Mouse (Mus musculus): ENCODE results near the gene Slamf8.

DNA sequence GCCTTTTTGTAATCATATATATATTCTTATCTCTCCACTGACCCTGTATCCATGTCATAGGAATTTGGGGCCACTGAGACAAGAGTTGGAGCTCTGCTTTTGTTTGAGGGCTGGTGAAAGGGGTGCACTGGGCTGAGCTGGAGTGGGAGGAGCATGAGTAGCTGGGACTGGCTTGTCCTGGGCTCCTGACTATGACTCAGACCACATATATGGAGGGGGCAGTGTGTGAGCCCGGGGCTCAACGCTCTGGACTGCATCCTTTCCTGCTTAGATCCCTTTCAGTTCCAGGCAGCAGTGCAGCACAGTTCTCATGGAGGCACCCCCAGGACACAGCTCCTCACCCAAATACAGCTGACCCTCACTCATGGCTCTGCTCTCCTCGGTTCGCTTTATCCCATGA lies 44.3 kb downstream of the Slamf8 start:
- TF ChIP-seq CTCF (IDR thresholded peaks at IDR 0.05; ENCODE audit: borderline replicate concordance, control insufficient read depth, extremely low read depth, insufficient read depth, low read length, poor library complexity) (no peak), POLR2A (IDR thresholded peaks at IDR 0.05; ENCODE audit: control insufficient read depth, extremely low read depth, insufficient read depth, low read length, poor library complexity) (no peak)
